Mouse (Mus musculus) CD4-positive, CD25-positive, alpha-beta regulatory T cell, adult 4 months (primary cell): ENCODE measurements around the gene Trpm4. TPM values are rescaled to one million over a fixed set of nuclear protein-coding genes. Genes with fewer than 3 reads are reported as not detected.
A peak's percentile ranks its signal among the peaks of the same experiment; 100 is the strongest.

Experiments
- ATAC-seq: one replicate; pipeline ENCODE4 v1.8.0; 2017
- polyA plus RNA-seq, 2 experiments: library from polyadenylated mRNA; unstranded; fragments of 100-300 nt; shearing (Covaris generic); gene quantifications; one replicate each; pipeline ENCODE4 v1.2.1; 2017

The Trpm4 gene
- polyA plus RNA-seq, 2 experiments from 2014 or later, result 11.7 to 15.9 TPM

- no peak for ATAC-seq
Measured at GRCm38 (mm10) chr7:45346905-45347304, 13.3 kb upstream of the Trpm4 start.

- ATAC-seq, result no peak
Measured at GRCm38 (mm10) chr7:45343543-45343942, 10.0 kb upstream of the Trpm4 start.

GRCm38 (mm10) chr7:45342081-45342480, 8.5 kb upstream of the Trpm4 start:
- no peak for ATAC-seq

- peak; percentile 83 for ATAC-seq
Measured at GRCm38 (mm10) chr7:45341303-45341702, 7.7 kb upstream of the Trpm4 start.

- no peak for ATAC-seq
Measured at GRCm38 (mm10) chr7:45340669-45341068, 7.1 kb upstream of the Trpm4 start.

GRCm38 (mm10) chr7:45340066-45340442, 6.5 kb upstream of the Trpm4 start:
- no peak for ATAC-seq

- peak; percentile 38 for ATAC-seq
Measured at GRCm38 (mm10) chr7:45339410-45340065, 6.0 kb upstream of the Trpm4 start.

- ATAC-seq, result peak; percentile 12
Measured at GRCm38 (mm10) chr7:45338161-45338911, 4.8 kb upstream of the Trpm4 start.

- no peak for ATAC-seq
Measured at GRCm38 (mm10) chr7:45337469-45337868, 3.9 kb upstream of the Trpm4 start.

GRCm38 (mm10) chr7:45336319-45336718, 2.7 kb upstream of the Trpm4 start:
- no peak for ATAC-seq

GRCm38 (mm10) chr7:45335056-45335455, 1.5 kb upstream of the Trpm4 start, which contains the start of gene Hrc:
TSS of gene Hrc (plus strand) at chr7:45335290.
- ATAC-seq, result no peak

GRCm38 (mm10) chr7:45334605-45335004, 1.0 kb upstream of the Trpm4 start:
- no peak for ATAC-seq

- ATAC-seq, result peak; percentile 35
Measured at GRCm38 (mm10) chr7:45332685-45333425, 725 bp downstream of the Trpm4 start.

- no peak for ATAC-seq
Measured at GRCm38 (mm10) chr7:45331502-45331901, 2.1 kb downstream of the Trpm4 start.

GRCm38 (mm10) chr7:45328841-45329475, 4.6 kb downstream of the Trpm4 start:
- ATAC-seq, result no peak

- no peak for ATAC-seq
Measured at GRCm38 (mm10) chr7:45325800-45326199, 7.8 kb downstream of the Trpm4 start.

- ATAC-seq, result no peak
Measured at GRCm38 (mm10) chr7:45323069-45323468, 10.5 kb downstream of the Trpm4 start.

- ATAC-seq, result no peak
Measured at GRCm38 (mm10) chr7:45322245-45322644, 11.3 kb downstream of the Trpm4 start.

GRCm38 (mm10) chr7:45316536-45316935, 17.0 kb downstream of the Trpm4 start:
- no peak for ATAC-seq

- no peak for ATAC-seq
Measured at GRCm38 (mm10) chr7:45315182-45315701, 18.3 kb downstream of the Trpm4 start.

GRCm38 (mm10) chr7:45313495-45313894, 20.1 kb downstream of the Trpm4 start:
- ATAC-seq, result no peak

GRCm38 (mm10) chr7:45312686-45313453, 20.7 kb downstream of the Trpm4 start:
- ATAC-seq, result no peak
